Mouse (Mus musculus) kidney, postnatal 36 days (tissue): ENCODE data around the gene Gnl1.
"Not testable (repeated sequence)": the region's sequence is repeated elsewhere in the genome, so short reads cannot be mapped to it uniquely, and the experiment has no call there.

Experiments used
- DNase-seq, 2 experiments: peaks; one replicate each; pipeline ENCODE4 v3.0.0; 2021 to 2022; ENCODE audit warnings: mixed read lengths in 2 of 2

The Gnl1 gene

GRCm38 (mm10) chr17:35979401-35980362 is at the start of gene Gnl1, which contains the start of gene Prr3:
Gene Gnl1, plus strand, starts transcription at chr17:35979851.
Gene Prr3, minus strand, starts transcription at chr17:35980236.
- DNase-seq: peak; percentile 93 to 94

- DNase-seq: no peak
Observed at GRCm38 (mm10) chr17:35930627-35931026, 49.0 kb upstream of the Gnl1 start.

- no peak for DNase-seq
Observed at GRCm38 (mm10) chr17:35932608-35933007, 47.0 kb upstream of the Gnl1 start.

- not testable (repeated sequence) for DNase-seq
Observed at GRCm38 (mm10) chr17:35935763-35936162, 43.9 kb upstream of the Gnl1 start.

GRCm38 (mm10) chr17:35937700-35938348 is 41.8 kb upstream of the Gnl1 start:
- peak; percentile 51 to 68 for DNase-seq

- DNase-seq: no peak
Observed at GRCm38 (mm10) chr17:35939108-35939507, 40.5 kb upstream of the Gnl1 start.

- DNase-seq: no peak
Observed at GRCm38 (mm10) chr17:35939941-35940340, 39.7 kb upstream of the Gnl1 start.

- DNase-seq: not testable (repeated sequence)
Observed at GRCm38 (mm10) chr17:35950946-35951345, 28.7 kb upstream of the Gnl1 start.

GRCm38 (mm10) chr17:35952559-35952958 is 27.1 kb upstream of the Gnl1 start:
- DNase-seq: not testable (repeated sequence)

GRCm38 (mm10) chr17:35954665-35955064 is 25.0 kb upstream of the Gnl1 start:
- no peak for DNase-seq

- no peak for DNase-seq
Observed at GRCm38 (mm10) chr17:35958533-35959223, 21.0 kb upstream of the Gnl1 start.

- DNase-seq: no peak
Observed at GRCm38 (mm10) chr17:35963279-35963678, 16.4 kb upstream of the Gnl1 start.

GRCm38 (mm10) chr17:35967621-35968020 is 12.0 kb upstream of the Gnl1 start:
- DNase-seq: peak in 1 of 2 experiments; percentile 20

GRCm38 (mm10) chr17:35969418-35970389 is 9.9 kb upstream of the Gnl1 start, which contains the start of gene Abcf1:
Gene Abcf1, minus strand, starts transcription at chr17:35969761.
- DNase-seq: peak; percentile 99 to 100

GRCm38 (mm10) chr17:35972131-35972530 is 7.5 kb upstream of the Gnl1 start:
- DNase-seq: no peak

- DNase-seq: no peak
Observed at GRCm38 (mm10) chr17:35978811-35979400, 745 bp upstream of the Gnl1 start.

GRCm38 (mm10) chr17:35980363-35980754 is 708 bp downstream of the Gnl1 start:
- DNase-seq: peak; percentile 41 to 75

- DNase-seq: no peak
Observed at GRCm38 (mm10) chr17:35981776-35982175, 2.1 kb downstream of the Gnl1 start.

- DNase-seq: no peak
Observed at GRCm38 (mm10) chr17:35991781-35992180, 12.1 kb downstream of the Gnl1 start.

GRCm38 (mm10) chr17:35993675-35994074 is 14.0 kb downstream of the Gnl1 start:
- DNase-seq: peak; percentile 69 to 86

- DNase-seq: peak; percentile 89 to 90
Observed at GRCm38 (mm10) chr17:35994175-35994878, 14.7 kb downstream of the Gnl1 start.
